Mouse (Mus musculus) liver, embryonic 12.5 days (tissue): ENCODE data around the gene Caskin2. TPM values are rescaled to one million over a fixed set of nuclear protein-coding genes. Genes with fewer than 3 reads are reported as not detected.

Experiments used
- ATAC-seq: fragments of 200-750 bp; cut with Nextera tagmentation; 2 replicates; pipeline ENCODE4 v1.8.0; 2017; ENCODE audit warnings: moderate number of reproducible peaks, mild to moderate bottlenecking, moderate library complexity
- H3K27ac ChIP-seq: fragments of 300-500 bp; sonication (generic); 2 replicates; pipeline ENCODE4 v1.5.1; 2016; ENCODE audit warnings: mild to moderate bottlenecking
- H3K27me3 ChIP-seq: fragments of 300-500 bp; sonication (generic); replicated peaks from 2 replicates; pipeline ENCODE4 v1.6.1; 2016; ENCODE audit warnings: mild to moderate bottlenecking, moderate library complexity
- H3K36me3 ChIP-seq: fragments of 300-500 bp; sonication (generic); 2 replicates; pipeline ENCODE4 v1.6.1; 2016; ENCODE audit warnings: mild to moderate bottlenecking, moderate library complexity
- H3K4me1 ChIP-seq: fragments of 300-500 bp; sonication (generic); 2 replicates; pipeline ENCODE4 v1.6.1; 2016
- H3K4me2 ChIP-seq: fragments of 300-500 bp; sonication (generic); 2 replicates; pipeline ENCODE4 v1.6.1; 2016; ENCODE audit warnings: mild to moderate bottlenecking, moderate library complexity
- H3K4me3 ChIP-seq: fragments of 300-500 bp; sonication (generic); 2 replicates; pipeline ENCODE4 v1.5.1; 2016; ENCODE audit warnings: mild to moderate bottlenecking, moderate library complexity
- H3K9ac ChIP-seq: fragments of 300-500 bp; sonication (generic); 2 replicates; pipeline ENCODE4 v1.6.1; 2016; ENCODE audit warnings: mild to moderate bottlenecking, moderate library complexity
- H3K9me3 ChIP-seq: fragments of 300-500 bp; sonication (generic); replicated peaks from 2 replicates; pipeline ENCODE4 v1.6.1; 2016; ENCODE audit warnings: mild to moderate bottlenecking, moderate library complexity
- WGBS: fragments of 180-500 bp; shearing (Covaris S2); methylation state at CpG from one replicate; pipeline ENCODE4 v1.1.7; 2016; ENCODE audit not compliant: insufficient replicate concordance; 5-methylcytosine and 5-hydroxymethylcytosine counted together
- polyA plus RNA-seq: library from polyadenylated mRNA; unstranded; fragments of >200 nt; fragmentation: Nextera tagmentation; extraction: Ambion mirVana; gene quantifications from 2 replicates; pipeline ENCODE4 v1.2.1, GENCODE M21; 2016

The Caskin2 gene
- polyA plus RNA-seq, 1 experiment from 2014 or later, result 8.3 TPM

DNA sequence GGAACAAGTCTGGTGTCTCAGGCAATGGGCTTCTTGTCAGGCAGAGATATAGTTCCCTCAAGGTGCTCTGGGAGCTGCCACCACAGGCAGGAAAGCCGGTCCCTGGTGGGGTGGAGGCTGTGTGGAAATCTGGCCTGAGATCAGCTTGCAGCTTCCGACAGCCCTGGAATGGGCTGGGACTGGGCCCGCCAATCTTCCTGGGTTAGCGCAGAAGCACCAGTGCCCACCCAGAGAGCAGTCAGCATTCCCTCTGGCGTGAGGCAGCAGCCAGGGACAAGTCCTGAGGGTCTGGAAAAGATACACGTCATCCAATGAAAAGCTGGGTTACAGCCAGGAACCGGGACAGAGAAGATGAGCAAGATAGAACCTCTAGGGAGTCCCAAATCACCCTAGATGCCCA, 1.3 kb downstream of the Caskin2 start:
- H3K27me3 ChIP-seq, result no peaks in the 10 kb centered on the region
- H3K4me3 ChIP-seq, result peak overlapping the region; percentile 93
- peaks cover 40% of the 10 kb centered on the region for H3K36me3 ChIP-seq
- 63% methylated on average over 7 of the region's 7 CpGs for WGBS
- no peaks in the 10 kb centered on the region for H3K9me3 ChIP-seq
- peaks cover 81% of the 10 kb centered on the region for H3K4me1 ChIP-seq
- peak overlapping the region; percentile 90 for H3K9ac ChIP-seq
- ATAC-seq, result no peak
- peak overlapping the region; percentile 82; the same call in 1 of the 2 replicates for H3K27ac ChIP-seq
- H3K4me2 ChIP-seq, result peak overlapping the region; percentile 99

DNA sequence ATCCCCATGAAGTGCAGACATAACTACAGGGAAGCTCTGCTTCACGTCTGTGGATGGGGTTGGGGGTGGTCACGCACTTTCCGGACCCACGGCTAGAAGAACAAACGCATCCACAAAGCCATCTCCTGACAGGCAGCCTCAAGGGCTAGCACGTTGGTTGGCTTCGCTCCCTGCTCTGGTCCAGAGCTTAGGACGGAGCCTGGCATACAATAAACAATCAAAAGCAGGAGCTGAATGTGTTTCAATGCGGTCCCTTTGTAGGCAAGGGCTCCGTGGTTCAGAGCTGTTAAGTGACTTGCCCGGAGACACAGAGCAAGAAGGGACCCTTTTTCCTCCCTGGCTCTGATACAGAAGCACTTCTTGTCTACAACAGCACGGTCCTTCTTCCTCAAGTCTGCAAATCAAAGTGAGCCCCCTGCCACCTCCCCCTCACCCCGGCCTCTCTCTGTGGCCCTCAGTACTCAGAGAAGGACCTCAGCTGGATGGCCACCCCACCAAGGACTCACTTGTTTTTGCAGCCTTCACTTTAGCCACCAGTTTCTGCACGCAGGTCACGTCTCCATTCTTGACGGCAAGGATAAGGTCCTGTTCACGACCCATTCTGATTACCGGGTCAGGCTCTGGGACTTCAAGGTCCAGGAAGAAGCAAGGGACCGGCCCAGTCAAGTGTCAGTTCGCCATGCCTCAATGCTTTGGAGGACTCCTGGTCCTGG, 1.9 kb downstream of the Caskin2 start:
- peak overlapping the region; percentile 93 for H3K4me3 ChIP-seq
- no peaks in the 10 kb centered on the region for H3K27me3 ChIP-seq
- peak overlapping the region; percentile 99 for H3K4me2 ChIP-seq
- no peaks in the 10 kb centered on the region for H3K9me3 ChIP-seq
- no peak overlapping the region for H3K27ac ChIP-seq
- 79% methylated on average over 20 of the region's 20 CpGs for WGBS
- H3K9ac ChIP-seq, result peak overlapping the region; percentile 90
- H3K4me1 ChIP-seq, result peaks cover 87% of the 10 kb centered on the region
- no peak for ATAC-seq
- H3K36me3 ChIP-seq, result peaks cover 40% of the 10 kb centered on the region

DNA sequence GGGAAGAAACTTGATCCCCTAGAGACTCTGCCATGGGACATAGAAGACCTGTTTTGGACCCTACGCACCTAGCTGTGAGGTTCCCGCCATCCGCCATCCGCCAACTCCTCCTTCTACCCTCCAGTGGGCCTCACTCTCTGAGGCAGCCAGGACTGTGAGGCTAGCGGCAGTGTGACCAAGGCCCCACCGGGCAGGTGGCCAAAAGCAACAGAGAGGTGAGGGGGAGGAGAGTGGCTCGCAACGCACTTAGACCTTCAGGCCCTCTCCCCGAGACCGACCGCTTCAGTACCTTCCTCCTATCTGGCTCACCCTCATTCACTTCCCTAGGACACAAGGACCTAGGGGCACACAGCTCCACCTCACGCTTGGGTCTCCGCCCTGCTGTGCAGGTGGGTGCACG, 3.1 kb downstream of the Caskin2 start:
- peak overlapping the region; percentile 57; the same call in 1 of the 2 replicates for H3K27ac ChIP-seq
- H3K4me2 ChIP-seq, result peak overlapping the region; percentile 99
- H3K36me3 ChIP-seq, result peaks cover 43% of the 10 kb centered on the region
- no peaks in the 10 kb centered on the region for H3K9me3 ChIP-seq
- H3K9ac ChIP-seq, result no peak overlapping the region
- no peaks in the 10 kb centered on the region for H3K27me3 ChIP-seq
- peaks cover 87% of the 10 kb centered on the region for H3K4me1 ChIP-seq
- H3K4me3 ChIP-seq, result no peak overlapping the region
- no peak for ATAC-seq
- WGBS, result 75% methylated on average over 14 of the region's 14 CpGs

DNA sequence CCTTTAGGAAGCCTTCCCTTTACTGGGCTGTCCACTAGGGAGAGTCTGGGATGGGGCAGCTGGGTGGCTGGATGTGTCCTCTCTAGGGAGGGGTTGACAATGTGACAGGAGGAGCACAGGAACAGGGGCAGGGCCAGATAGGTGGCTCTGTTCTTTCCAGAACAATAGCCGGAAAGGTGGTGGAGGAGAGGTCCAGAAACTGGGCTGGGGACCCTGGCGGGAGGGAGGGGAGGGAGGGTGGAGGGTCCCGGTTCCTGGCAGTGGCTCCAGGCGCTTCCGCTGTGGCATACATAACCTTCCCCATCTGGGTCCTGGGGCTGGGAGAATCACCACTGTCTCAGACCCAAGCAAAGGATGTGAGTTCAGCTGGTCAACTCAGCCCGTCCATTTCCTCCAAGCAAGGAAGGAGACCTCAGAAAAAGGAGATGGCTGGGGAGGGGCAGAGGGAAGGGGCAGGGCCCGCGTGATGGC, 4.1 kb downstream of the Caskin2 start:
- WGBS, result 50% methylated on average over 8 of the region's 8 CpGs
- Histone ChIP-seq H3K9me3 (no peaks in the 10 kb centered on the region), H3K4me3 (no peak overlapping the region), H3K4me1 (peaks cover 90% of the 10 kb centered on the region), H3K4me2 (peak overlapping the region; percentile 99), H3K27ac (peak overlapping the region; percentile 57), H3K9ac (peak overlapping the region; percentile 40), H3K27me3 (no peaks in the 10 kb centered on the region), H3K36me3 (peaks cover 54% of the 10 kb centered on the region)
- no peak for ATAC-seq

DNA sequence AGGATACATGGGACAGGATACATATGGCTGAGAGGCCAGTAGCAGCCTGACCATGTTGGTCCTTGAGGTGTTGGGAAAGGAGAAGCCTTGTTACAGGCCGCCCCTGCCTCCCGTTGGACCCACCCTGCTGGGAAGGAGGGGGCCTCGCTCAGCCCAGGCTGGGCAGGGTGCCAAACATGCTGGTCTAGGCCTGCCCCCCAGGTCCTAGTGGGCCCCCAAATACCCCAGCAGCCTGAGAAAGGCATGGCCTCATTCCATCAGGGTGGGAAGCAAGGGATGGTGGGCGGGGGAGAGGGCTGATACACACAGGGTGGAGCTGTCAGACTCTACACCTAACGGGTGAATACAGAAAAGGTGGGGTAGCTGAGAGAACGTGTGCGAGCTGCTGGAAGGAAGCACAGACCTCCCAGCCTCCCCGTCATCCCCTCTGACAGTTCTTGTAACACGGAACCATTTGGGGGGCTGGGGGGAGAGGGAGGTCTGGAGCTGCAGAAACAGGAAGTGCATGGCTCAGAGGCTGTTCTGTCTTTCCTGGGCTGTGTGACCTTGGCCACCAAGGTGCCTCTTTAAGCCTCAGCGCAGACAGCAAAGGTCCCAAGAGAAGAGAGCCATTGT, 4.6 kb downstream of the Caskin2 start:
- Histone ChIP-seq H3K4me3 (no peak overlapping the region), H3K27ac (peak overlapping the region; percentile 57), H3K9ac (peak overlapping the region; percentile 40), H3K27me3 (no peaks in the 10 kb centered on the region), H3K36me3 (peaks cover 58% of the 10 kb centered on the region), H3K9me3 (no peaks in the 10 kb centered on the region), H3K4me1 (peaks cover 91% of the 10 kb centered on the region), H3K4me2 (peak overlapping the region; percentile 99)
- WGBS, result 33% methylated on average over 10 of the region's 10 CpGs
- no peak for ATAC-seq

DNA sequence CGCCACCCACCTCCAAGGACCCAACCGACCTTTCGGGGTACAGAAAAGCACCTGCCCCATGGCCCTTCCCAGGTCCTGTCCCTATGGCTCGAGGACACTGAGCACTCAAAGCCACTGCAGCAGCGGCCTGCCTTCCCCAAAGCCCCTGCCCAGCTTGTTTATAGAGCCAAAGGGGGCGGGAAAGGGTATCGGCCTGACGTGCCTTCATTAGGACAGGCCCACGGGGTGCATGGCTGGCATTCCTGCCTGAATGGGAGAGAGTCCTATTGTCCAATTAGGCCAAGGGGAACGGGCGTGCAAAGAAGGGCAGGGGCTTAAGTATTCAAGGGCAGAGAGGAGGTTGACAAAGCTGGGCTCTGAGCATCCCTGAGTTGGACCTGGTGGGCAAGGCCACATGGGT, 5.5 kb downstream of the Caskin2 start:
- peak overlapping the region; percentile 13; the same call in 1 of the 2 replicates for H3K4me2 ChIP-seq
- 0 out of 2 replicates have a peak overlapping the region, but pooled peaks have one; percentile 57 for H3K27ac ChIP-seq
- no peak overlapping the region for H3K9ac ChIP-seq
- peaks cover 98% of the 10 kb centered on the region for H3K4me1 ChIP-seq
- peaks cover 66% of the 10 kb centered on the region for H3K36me3 ChIP-seq
- no peaks in the 10 kb centered on the region for H3K27me3 ChIP-seq
- H3K9me3 ChIP-seq, result no peaks in the 10 kb centered on the region
- ATAC-seq, result no peak
- no peak overlapping the region for H3K4me3 ChIP-seq
- 89% methylated on average over 11 of the region's 11 CpGs for WGBS

DNA sequence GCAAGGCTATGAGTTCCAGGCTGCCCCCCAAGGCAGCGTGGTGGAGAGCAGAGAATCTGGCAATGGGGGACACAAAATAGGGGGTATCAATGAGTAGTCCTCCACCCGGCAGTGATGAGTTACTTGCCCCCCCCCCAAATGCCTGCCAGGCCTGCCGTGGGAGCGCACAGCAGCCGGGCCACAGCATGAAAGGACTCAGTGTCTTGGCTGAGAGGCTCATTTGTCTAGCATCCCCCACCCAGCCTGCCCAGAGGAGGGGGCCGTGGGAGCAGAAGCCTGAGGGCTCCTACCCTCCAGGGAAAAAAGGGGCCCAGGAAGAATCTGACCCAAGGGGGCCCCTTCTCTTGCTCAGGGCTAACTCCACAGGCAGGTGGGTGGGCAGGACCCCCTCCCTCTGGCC, 6.1 kb downstream of the Caskin2 start:
- Histone ChIP-seq H3K36me3 (peaks cover 72% of the 10 kb centered on the region), H3K4me3 (no peak overlapping the region), H3K9me3 (no peaks in the 10 kb centered on the region), H3K4me1 (peaks cover 98% of the 10 kb centered on the region), H3K4me2 (peak overlapping the region; percentile 13; the same call in 1 of the 2 replicates), H3K9ac (0 out of 2 replicates have a peak overlapping the region, but pooled peaks have one; percentile 24), H3K27ac (peak overlapping the region; percentile 81), H3K27me3 (no peaks in the 10 kb centered on the region)
- ATAC-seq, result no peak
- WGBS, result 88% methylated on average over 6 of the region's 6 CpGs

DNA sequence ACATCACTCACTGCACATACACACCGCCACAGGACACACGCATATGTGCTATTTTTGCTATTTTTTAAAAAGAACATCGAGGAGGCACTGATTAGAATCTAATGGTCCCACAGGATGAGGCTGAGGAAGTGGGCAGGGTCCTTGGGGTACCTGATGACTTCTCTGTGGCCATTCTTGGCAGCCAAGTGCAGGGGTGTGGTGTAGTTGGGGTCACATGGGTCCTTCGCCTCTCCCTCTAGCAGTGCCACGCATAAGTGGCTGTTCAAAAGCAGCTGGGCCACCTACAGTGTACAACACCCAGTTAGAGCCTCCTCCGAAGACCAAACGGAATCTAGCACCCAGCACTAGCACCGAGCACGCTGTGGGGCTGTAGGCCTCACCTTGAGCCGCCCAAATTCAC, 7.3 kb downstream of the Caskin2 start:
- Histone ChIP-seq H3K9me3 (no peaks in the 10 kb centered on the region), H3K4me1 (peaks cover 90% of the 10 kb centered on the region), H3K4me3 (no peak overlapping the region), H3K36me3 (peaks cover 75% of the 10 kb centered on the region), H3K9ac (peak overlapping the region; percentile 41), H3K4me2 (peak overlapping the region; percentile 49), H3K27me3 (no peaks in the 10 kb centered on the region), H3K27ac (peak overlapping the region; percentile 81)
- WGBS, result 87% methylated on average over 10 of the region's 10 CpGs
- no peak for ATAC-seq

DNA sequence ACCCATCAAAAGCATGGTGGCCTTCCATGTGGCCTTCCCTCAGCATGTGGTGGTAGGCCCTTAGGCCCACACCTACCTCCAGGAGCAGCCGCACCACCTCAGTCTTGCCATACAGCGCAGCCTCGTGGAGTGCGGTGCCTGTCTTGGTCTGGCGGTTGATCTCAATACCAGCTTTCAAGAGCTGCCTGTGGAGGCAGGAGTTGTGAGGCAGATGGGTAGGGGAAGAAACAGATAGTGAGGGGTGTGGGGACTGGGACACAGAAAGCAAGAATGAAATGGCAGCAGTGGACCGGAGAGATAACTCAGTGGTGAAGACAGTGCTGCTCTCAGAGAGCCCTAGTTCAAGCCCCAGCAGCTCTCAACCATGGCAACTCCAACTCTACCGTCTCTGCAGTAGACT, 8.4 kb downstream of the Caskin2 start:
- H3K4me1 ChIP-seq, result peaks cover 78% of the 10 kb centered on the region

DNA sequence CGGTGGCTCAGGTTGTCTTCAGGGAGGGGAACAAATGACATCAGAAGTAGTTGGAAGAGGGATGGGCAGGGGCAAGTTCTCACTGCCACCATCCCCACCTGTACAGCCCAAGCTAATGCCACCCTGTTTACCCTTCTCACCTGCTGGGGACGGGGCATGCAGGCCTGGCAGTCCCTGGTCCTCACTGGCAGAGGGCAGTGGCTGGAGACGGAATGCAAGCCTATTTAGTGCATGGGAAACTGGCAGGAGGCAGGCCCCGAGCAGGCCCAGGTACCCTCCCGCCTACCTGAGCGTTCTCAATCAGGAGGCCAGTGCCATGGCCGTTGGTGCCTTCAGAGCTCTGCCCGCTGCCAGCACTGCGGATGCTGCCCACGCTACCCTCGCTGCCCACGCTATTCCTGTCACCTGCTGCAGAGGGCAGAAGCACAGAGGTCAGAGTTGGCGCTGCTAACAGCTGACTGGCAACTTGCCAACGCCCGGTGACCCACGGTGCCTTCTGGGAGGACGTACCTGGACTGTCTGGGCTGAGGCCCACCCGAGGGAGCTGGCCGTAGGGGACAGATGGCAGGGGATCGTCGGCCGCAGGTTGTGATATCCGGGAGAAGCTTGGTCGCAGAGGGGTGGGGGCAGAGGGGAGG, 10.2 kb downstream of the Caskin2 start:
- Histone ChIP-seq H3K4me3 (peak overlapping the region; percentile 54; the same call in 1 of the 2 replicates), H3K27me3 (no peaks in the 10 kb centered on the region), H3K9me3 (no peaks in the 10 kb centered on the region), H3K27ac (peak overlapping the region; percentile 46; the same call in 1 of the 2 replicates), H3K4me2 (peak overlapping the region; percentile 67), H3K36me3 (peaks cover 95% of the 10 kb centered on the region), H3K9ac (0 out of 2 replicates have a peak overlapping the region, but pooled peaks have one; percentile 32), H3K4me1 (peaks cover 60% of the 10 kb centered on the region)
- no peak for ATAC-seq
- 93% methylated on average over 24 of the region's 24 CpGs for WGBS

More for the DNA sequence above, 8.4 kb downstream of the Caskin2 start:
- ATAC-seq, result peak; percentile 92
- no peaks in the 10 kb centered on the region for H3K27me3 ChIP-seq
- no peaks in the 10 kb centered on the region for H3K9me3 ChIP-seq
- peak overlapping the region; percentile 67 for H3K4me2 ChIP-seq
- H3K4me3 ChIP-seq, result peak overlapping the region; percentile 54
- 18% methylated on average over 7 of the region's 7 CpGs for WGBS
- H3K36me3 ChIP-seq, result peaks cover 77% of the 10 kb centered on the region
- H3K9ac ChIP-seq, result peak overlapping the region; percentile 72
- peak overlapping the region; percentile 96 for H3K27ac ChIP-seq

DNA sequence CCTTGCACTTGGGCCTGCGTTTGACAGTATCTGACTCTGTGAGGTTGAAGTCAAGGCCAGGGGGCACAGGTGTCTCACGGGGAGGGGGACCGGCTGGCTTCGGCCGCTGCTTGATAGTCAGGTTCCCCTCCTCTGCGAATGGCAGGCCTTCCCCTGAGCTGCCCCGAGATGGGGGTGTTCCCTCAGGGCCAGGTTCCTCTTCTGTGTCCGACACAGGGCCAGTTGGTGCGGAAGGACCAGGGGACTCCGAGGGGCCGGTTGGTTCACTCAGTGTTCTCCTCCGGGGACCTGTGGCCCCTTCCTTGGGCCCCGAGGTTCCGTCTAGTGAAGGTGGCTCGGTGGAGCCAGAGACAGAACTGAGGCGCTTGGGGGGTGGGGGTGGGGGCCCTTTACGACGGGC, 12.5 kb downstream of the Caskin2 start:
- H3K4me3 ChIP-seq, result no peak overlapping the region
- ATAC-seq, result no peak
- no peak overlapping the region for H3K9ac ChIP-seq
- peaks cover 95% of the 10 kb centered on the region for H3K36me3 ChIP-seq
- no peaks in the 10 kb centered on the region for H3K9me3 ChIP-seq
- H3K27ac ChIP-seq, result no peak overlapping the region
- peaks cover 50% of the 10 kb centered on the region for H3K4me1 ChIP-seq
- 78% methylated on average over 18 of the region's 18 CpGs for WGBS
- H3K4me2 ChIP-seq, result no peak overlapping the region
- H3K27me3 ChIP-seq, result no peaks in the 10 kb centered on the region

DNA sequence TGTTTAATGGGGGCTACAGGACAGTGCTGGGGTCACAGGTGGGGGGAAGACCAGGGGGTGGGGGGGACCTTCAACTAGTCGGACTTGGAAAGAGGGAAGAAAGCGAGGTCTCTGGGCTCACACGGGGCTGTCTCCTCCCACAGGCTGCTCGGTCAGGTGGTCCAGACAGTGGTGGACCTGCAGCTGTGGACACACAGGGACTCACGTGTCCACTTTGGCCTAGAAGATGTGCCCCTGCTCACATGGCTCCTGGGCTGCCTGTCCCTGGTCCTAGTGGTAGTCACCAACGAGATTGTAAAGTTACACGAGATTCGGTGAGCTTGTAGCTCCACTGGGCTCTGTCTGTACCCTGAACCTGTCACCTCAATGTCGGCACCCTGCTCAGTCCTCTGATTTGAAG, 15.8 kb downstream of the Caskin2 start:
- H3K36me3 ChIP-seq, result peaks cover 100% of the 10 kb centered on the region
- no peak overlapping the region for H3K4me2 ChIP-seq
- ATAC-seq, result no peak
- H3K9me3 ChIP-seq, result no peaks in the 10 kb centered on the region
- no peaks in the 10 kb centered on the region for H3K27me3 ChIP-seq
- 81% methylated on average over 9 of the region's 9 CpGs for WGBS
- no peak overlapping the region for H3K9ac ChIP-seq
- H3K27ac ChIP-seq, result peak overlapping the region; percentile 20; the same call in 1 of the 2 replicates
- H3K4me1 ChIP-seq, result peaks cover 19% of the 10 kb centered on the region
- no peak overlapping the region for H3K4me3 ChIP-seq
